8 mouse cellular contexts compared by ENCODE assay signal in genomic region chr11:96982355-96982754, GRCm38 (mm10). TPM values are rescaled to one million over a fixed set of nuclear protein-coding genes. Genes with fewer than 3 reads are reported as not detected.
DNase-seq lines count a peak whose midpoint lies in the region; ATAC-seq and TF ChIP-seq lines count a peak whose summit lies in the region.

No protein-coding gene starts in this region.

- H3ac ChIP-seq in myocyte (ENCODE audit: control insufficient read depth, insufficient read length), result no peak overlapping the region

- H3K79me2 ChIP-seq in myocyte (ENCODE audit: control insufficient read depth, insufficient read depth), result no peaks in the 10 kb centered on the region

- no peaks in the 10 kb centered on the region for H3K36me3 ChIP-seq in hindbrain, embryonic 10.5 days
- H3K36me3 ChIP-seq in hindbrain, embryonic 12.5 days, result no peaks in the 10 kb centered on the region
- H3K36me3 ChIP-seq in kidney, embryonic 15.5 days, result no peaks in the 10 kb centered on the region
- H3K36me3 ChIP-seq in limb, embryonic 14.5 days (ENCODE audit: control insufficient read depth, insufficient read depth, low read length), result no peaks in the 10 kb centered on the region
- no peaks in the 10 kb centered on the region for H3K36me3 ChIP-seq in myocyte (ENCODE audit: control insufficient read depth, insufficient read depth)
- no peaks in the 10 kb centered on the region for H3K36me3 ChIP-seq in splenic B cell, adult 2 months (ENCODE audit: control insufficient read depth, insufficient read depth, low read length, poor library complexity, severe bottlenecking)

- peak; percentile 83 for DNase-seq in hindbrain, embryonic 10.5 days (ENCODE audit: low spot score)
- DNase-seq in limb, embryonic 14.5 days (ENCODE audit: low spot score), result peak; percentile 49
- peak; percentile 93 for DNase-seq in splenic B cell, adult 2 months (ENCODE audit: low read depth, low spot score)

- no peak overlapping the region for H3K4me2 ChIP-seq in hindbrain, embryonic 12.5 days (replicated peaks)
- peak overlapping the region; percentile 37; the same call in 1 of the 2 replicates for H3K4me2 ChIP-seq in kidney, embryonic 15.5 days
- H3K4me2 ChIP-seq in limb, embryonic 14.5 days (replicated peaks; ENCODE audit: low read depth, low read length, severe bottlenecking), result no peak overlapping the region
- peak overlapping the region; percentile 31 for H3K4me2 ChIP-seq in myocyte (ENCODE audit: low read depth)

- H3K9me3 ChIP-seq in hindbrain, embryonic 10.5 days, result no peaks in the 10 kb centered on the region
- H3K9me3 ChIP-seq in hindbrain, embryonic 12.5 days (replicated peaks), result no peaks in the 10 kb centered on the region
- no peaks in the 10 kb centered on the region for H3K9me3 ChIP-seq in kidney, embryonic 15.5 days (replicated peaks)
- no peaks in the 10 kb centered on the region for H3K9me3 ChIP-seq in limb, embryonic 14.5 days (ENCODE audit: control insufficient read depth, low read length)

- H3K9ac ChIP-seq in hindbrain, embryonic 12.5 days, result no peak overlapping the region
- no peak overlapping the region for H3K9ac ChIP-seq in kidney, embryonic 15.5 days
- H3K9ac ChIP-seq in limb, embryonic 14.5 days (ENCODE audit: low read depth, low read length, severe bottlenecking), result no peak overlapping the region

- H3K4me3 ChIP-seq in hindbrain, embryonic 10.5 days, result peak overlapping the region; percentile 24
- no peak overlapping the region for H3K4me3 ChIP-seq in hindbrain, embryonic 12.5 days
- no peak overlapping the region for H3K4me3 ChIP-seq in kidney, embryonic 15.5 days (replicated peaks)
- H3K4me3 ChIP-seq in limb, embryonic 14.5 days (replicated peaks; ENCODE audit: low read length), result no peak overlapping the region
- no peak overlapping the region for H3K4me3 ChIP-seq in myocyte

- ATAC-seq in hindbrain, embryonic 12.5 days (ENCODE audit: low FRiP score), result no peak
- peak; percentile 33 for ATAC-seq in common myeloid progenitor, adult 5-6 weeks (replicated peaks; ENCODE audit: low read depth, poor library complexity, severe bottlenecking)
- peak; percentile 33 for ATAC-seq in granulocyte monocyte progenitor cell, adult 5-6 weeks (replicated peaks; ENCODE audit: poor library complexity, severe bottlenecking)
- no peak for ATAC-seq in kidney, embryonic 15.5 days (replicated peaks; ENCODE audit: low FRiP score)
- ATAC-seq in limb, embryonic 14.5 days (ENCODE audit: low FRiP score, low read depth), result no peak

- TF ChIP-seq POLR2A in limb, embryonic 14.5 days (IDR thresholded peaks at IDR 0.05; ENCODE audit: borderline replicate concordance, extremely low read depth, insufficient read depth, insufficient read length), result no peak
- no peak for TF ChIP-seq POLR2A in myocyte (IDR thresholded peaks at IDR 0.05; ENCODE audit: insufficient read length, low read depth)

- H3K4me1 ChIP-seq in hindbrain, embryonic 10.5 days (replicated peaks), result peaks cover 36% of the 10 kb centered on the region
- peaks cover 13% of the 10 kb centered on the region for H3K4me1 ChIP-seq in hindbrain, embryonic 12.5 days
- H3K4me1 ChIP-seq in kidney, embryonic 15.5 days, result peaks cover 31% of the 10 kb centered on the region
- H3K4me1 ChIP-seq in limb, embryonic 14.5 days (ENCODE audit: control insufficient read depth, insufficient read depth, low read length), result peaks cover 28% of the 10 kb centered on the region

- H3K27me3 ChIP-seq in hindbrain, embryonic 10.5 days (ENCODE audit: insufficient read depth, poor library complexity, severe bottlenecking), result peaks cover 59% of the 10 kb centered on the region
- peaks cover 42% of the 10 kb centered on the region for H3K27me3 ChIP-seq in hindbrain, embryonic 12.5 days
- peaks cover 28% of the 10 kb centered on the region for H3K27me3 ChIP-seq in kidney, embryonic 15.5 days
- no peaks in the 10 kb centered on the region for H3K27me3 ChIP-seq in limb, embryonic 14.5 days (ENCODE audit: control insufficient read depth, insufficient read depth, low read length)
- no peaks in the 10 kb centered on the region for H3K27me3 ChIP-seq in myocyte (ENCODE audit: control insufficient read depth, insufficient read depth, insufficient read length)
- H3K27me3 ChIP-seq in splenic B cell, adult 2 months (ENCODE audit: control insufficient read depth, insufficient read depth, low read length, poor library complexity, severe bottlenecking), result no peaks in the 10 kb centered on the region

- WGBS in hindbrain, embryonic 10.5 days, result 3% methylated on average over 7 of the region's 7 CpGs
- WGBS in hindbrain, embryonic 12.5 days, result 2% methylated on average over 7 of the region's 7 CpGs
- WGBS in kidney, embryonic 15.5 days, result 2% methylated on average over 7 of the region's 7 CpGs
- WGBS in limb, embryonic 14.5 days, result 3% methylated on average over 7 of the region's 7 CpGs

- H3K27ac ChIP-seq in hindbrain, embryonic 10.5 days, result no peak overlapping the region
- no peak overlapping the region for H3K27ac ChIP-seq in hindbrain, embryonic 12.5 days
- no peak overlapping the region for H3K27ac ChIP-seq in kidney, embryonic 15.5 days
- H3K27ac ChIP-seq in limb, embryonic 14.5 days (replicated peaks; ENCODE audit: low read depth, low read length), result no peak overlapping the region

TF ChIP-seq in myocyte, 11 proteins besides CTCF, POLR2A, EP300 and RAD21 (continues in another document):
- TF ChIP-seq E2F4 (IDR thresholded peaks at IDR 0.05; ENCODE audit: insufficient read depth) (no peak), TCF12 (IDR thresholded peaks at IDR 0.05; ENCODE audit: insufficient read depth, poor library complexity, severe bottlenecking) (no peak), MAX (IDR thresholded peaks at IDR 0.05; ENCODE audit: low read depth) (no peak)

RNA-seq across cellular contexts. Expression of gene Sp2, which starts 0.4 kb away (rescaled TPM):
- polyA plus RNA-seq in hindbrain, embryonic 10.5 days (2016; fragmentation: Nextera tagmentation; extraction: Ambion mirVana), result 29.5 and 31.4 TPM in 2 replicates
- polyA plus RNA-seq in hindbrain, embryonic 12.5 days (2016; fragmentation: Nextera tagmentation; extraction: Ambion mirVana), result 19.0 and 20.8 TPM in 2 replicates
- total RNA-seq in common myeloid progenitor, adult 5-6 weeks (2017), result 3.2 and 3.6 TPM in 2 replicates
- 19.8 and 22.3 TPM in 2 replicates for total RNA-seq in granulocyte monocyte progenitor cell, adult 5-6 weeks (2014; fragmentation: Nextera tagmentation)
- 2.2 and 2.8 TPM in 2 replicates for total RNA-seq in granulocyte monocyte progenitor cell, adult 5-6 weeks (2017)
- 19.9 and 22.7 TPM in 2 replicates for polyA plus RNA-seq in kidney, embryonic 15.5 days (2015; fragmentation: Nextera tagmentation; extraction: Ambion mirVana)
- polyA plus RNA-seq in limb, embryonic 14.5 days (2012; rRNA removed), result 16.0 and 22.3 TPM in 2 replicates
- polyA plus RNA-seq in limb, embryonic 14.5 days (2014; fragmentation: Nextera tagmentation; extraction: Ambion mirVana), result 17.1 and 18.7 TPM in 2 replicates
- polyA plus RNA-seq in myocyte (2012; fragmentation: generic; extraction: Trizol), result 11.5 TPM

RNA-seq across cellular contexts. Expression of gene Sp6, which starts 30.8 kb away (rescaled TPM):
- 1.6 and 2.3 TPM in 2 replicates for polyA plus RNA-seq in hindbrain, embryonic 10.5 days (2016; fragmentation: Nextera tagmentation; extraction: Ambion mirVana)
- polyA plus RNA-seq in hindbrain, embryonic 12.5 days (2016; fragmentation: Nextera tagmentation; extraction: Ambion mirVana), result 0.26 and 0.46 TPM in 2 replicates
- total RNA-seq in common myeloid progenitor, adult 5-6 weeks (2017), result 0.59 TPM in 1 of 2 replicates, not detected in the other
- 0.26 and 0.37 TPM in 2 replicates for total RNA-seq in granulocyte monocyte progenitor cell, adult 5-6 weeks (2014; fragmentation: Nextera tagmentation)
- total RNA-seq in granulocyte monocyte progenitor cell, adult 5-6 weeks (2017), result not detected in 2 replicates
- polyA plus RNA-seq in kidney, embryonic 15.5 days (2015; fragmentation: Nextera tagmentation; extraction: Ambion mirVana), result 1.4 and 1.5 TPM in 2 replicates
- polyA plus RNA-seq in limb, embryonic 14.5 days (2012; rRNA removed), result 4.8 and 5.6 TPM in 2 replicates
- 3.9 and 4.5 TPM in 2 replicates for polyA plus RNA-seq in limb, embryonic 14.5 days (2014; fragmentation: Nextera tagmentation; extraction: Ambion mirVana)
- polyA plus RNA-seq in myocyte (2012; fragmentation: generic; extraction: Trizol), result 6.0 TPM

RNA-seq across cellular contexts. Expression of gene Pnpo, which starts 38.6 kb away (rescaled TPM):
- 31.4 and 36.4 TPM in 2 replicates for polyA plus RNA-seq in hindbrain, embryonic 10.5 days (2016; fragmentation: Nextera tagmentation; extraction: Ambion mirVana)
- polyA plus RNA-seq in hindbrain, embryonic 12.5 days (2016; fragmentation: Nextera tagmentation; extraction: Ambion mirVana), result 21.5 and 22.5 TPM in 2 replicates
- total RNA-seq in common myeloid progenitor, adult 5-6 weeks (2017), result 24.8 and 31.9 TPM in 2 replicates
- 30.1 and 31.9 TPM in 2 replicates for total RNA-seq in granulocyte monocyte progenitor cell, adult 5-6 weeks (2014; fragmentation: Nextera tagmentation)
- 35.0 and 42.1 TPM in 2 replicates for total RNA-seq in granulocyte monocyte progenitor cell, adult 5-6 weeks (2017)
- 34.3 and 42.6 TPM in 2 replicates for polyA plus RNA-seq in kidney, embryonic 15.5 days (2015; fragmentation: Nextera tagmentation; extraction: Ambion mirVana)
- 13.9 and 15.4 TPM in 2 replicates for polyA plus RNA-seq in limb, embryonic 14.5 days (2012; rRNA removed)
- polyA plus RNA-seq in limb, embryonic 14.5 days (2014; fragmentation: Nextera tagmentation; extraction: Ambion mirVana), result 22.6 and 24.2 TPM in 2 replicates
- polyA plus RNA-seq in myocyte (2012; fragmentation: generic; extraction: Trizol), result 7.5 TPM

RNA-seq across cellular contexts. Expression of gene Scrn2, which starts 47.4 kb away (rescaled TPM):
- polyA plus RNA-seq in hindbrain, embryonic 10.5 days (2016; fragmentation: Nextera tagmentation; extraction: Ambion mirVana), result 38.3 and 39.4 TPM in 2 replicates
- polyA plus RNA-seq in hindbrain, embryonic 12.5 days (2016; fragmentation: Nextera tagmentation; extraction: Ambion mirVana), result 21.2 and 23.9 TPM in 2 replicates
- 18.4 and 21.5 TPM in 2 replicates for total RNA-seq in common myeloid progenitor, adult 5-6 weeks (2017)
- total RNA-seq in granulocyte monocyte progenitor cell, adult 5-6 weeks (2014; fragmentation: Nextera tagmentation), result 12.2 and 22.1 TPM in 2 replicates
- 22.0 and 30.0 TPM in 2 replicates for total RNA-seq in granulocyte monocyte progenitor cell, adult 5-6 weeks (2017)
- 38.2 and 38.8 TPM in 2 replicates for polyA plus RNA-seq in kidney, embryonic 15.5 days (2015; fragmentation: Nextera tagmentation; extraction: Ambion mirVana)
- polyA plus RNA-seq in limb, embryonic 14.5 days (2012; rRNA removed), result 23.3 and 29.0 TPM in 2 replicates
- 20.3 and 21.4 TPM in 2 replicates for polyA plus RNA-seq in limb, embryonic 14.5 days (2014; fragmentation: Nextera tagmentation; extraction: Ambion mirVana)
- 22.4 TPM for polyA plus RNA-seq in myocyte (2012; fragmentation: generic; extraction: Trizol)

RNA-seq across cellular contexts. Expression of gene Prr15l, which starts 54.5 kb away (rescaled TPM):
- 0.37 and 0.75 TPM in 2 replicates for polyA plus RNA-seq in hindbrain, embryonic 10.5 days (2016; fragmentation: Nextera tagmentation; extraction: Ambion mirVana)
- 0.53 and 1.5 TPM in 2 replicates for polyA plus RNA-seq in hindbrain, embryonic 12.5 days (2016; fragmentation: Nextera tagmentation; extraction: Ambion mirVana)
- 0.58 TPM in 1 of 2 replicates, not detected in the other for total RNA-seq in common myeloid progenitor, adult 5-6 weeks (2017)
- not detected in 2 replicates for total RNA-seq in granulocyte monocyte progenitor cell, adult 5-6 weeks (2014; fragmentation: Nextera tagmentation)
- total RNA-seq in granulocyte monocyte progenitor cell, adult 5-6 weeks (2017), result 0.67 TPM in 1 of 2 replicates, not detected in the other
- polyA plus RNA-seq in kidney, embryonic 15.5 days (2015; fragmentation: Nextera tagmentation; extraction: Ambion mirVana), result 37.6 and 38.7 TPM in 2 replicates
- polyA plus RNA-seq in limb, embryonic 14.5 days (2012; rRNA removed), result 0.47 and 1.2 TPM in 2 replicates
- polyA plus RNA-seq in limb, embryonic 14.5 days (2014; fragmentation: Nextera tagmentation; extraction: Ambion mirVana), result 3.3 and 3.7 TPM in 2 replicates
- polyA plus RNA-seq in myocyte (2012; fragmentation: generic; extraction: Trizol), result 0.07 TPM

Comparison
In these comparisons a context has a peak if more than half of its experiments do, and no peak if none do; other contexts are left out.
1. ATAC-seq: peak in common myeloid progenitor, adult 5-6 weeks (single experiment) and granulocyte monocyte progenitor cell, adult 5-6 weeks (single experiment); none in hindbrain, embryonic 12.5 days (single experiment), kidney, embryonic 15.5 days (single experiment) and limb, embryonic 14.5 days (single experiment).
2. H3K4me2 ChIP-seq: peak in kidney, embryonic 15.5 days (single experiment) and myocyte (single experiment); none in hindbrain, embryonic 12.5 days (single experiment) and limb, embryonic 14.5 days (single experiment).
3. Peak in every context shown above with its lines, with median percentiles within 50 percentile points of each other: DNase-seq.